Mouse (Mus musculus) C2C12 (cell line): ENCODE measurements around the gene Nat10.

Source experiments
- CEBPB ChIP-seq: IDR thresholded peaks from one replicate; pipeline ENCODE4 v1.6.1; 2011; ENCODE audit warnings: low read depth, mild to moderate bottlenecking, control low read depth, moderate library complexity
- CTCF ChIP-seq: IDR thresholded peaks from one replicate; pipeline ENCODE4 v1.5.1; 2011; ENCODE audit not compliant: control insufficient read depth, insufficient read depth, insufficient read length

- TF ChIP-seq CTCF = no peak
- no peak for TF ChIP-seq CEBPB
Observed at GRCm38 (mm10) chr2:103742821-103743220, 18.2 kb downstream of the Nat10 start.
